Mouse (Mus musculus): ENCODE measurements around the gene Mrpl48. TPM values are rescaled to one million over a fixed set of nuclear protein-coding genes. Genes with fewer than 3 reads are reported as not detected.
A peak's percentile ranks its signal among the peaks of the same experiment; 100 is the strongest.

Mrpl48 gene
- polyA plus RNA-seq, 1 experiment, result 27.5 TPM

GRCm38 (mm10) chr7:100589816-100590215, 18.3 kb downstream of the Mrpl48 start:
- H3K27ac ChIP-seq (ENCODE audit: insufficient read depth, low read depth, low read length), result no peak overlapping the region
- TF ChIP-seq POLR2A (IDR thresholded peaks at IDR 0.05; ENCODE audit: low read depth, low read length) (no peak), CTCF (conservative IDR thresholded peaks at IDR 0.05; ENCODE audit: insufficient read depth, insufficient read length, low read depth, low read length) (no peak)
- DNase-seq, result no peak
- no peaks in the 10 kb centered on the region for H3K27me3 ChIP-seq (replicated peaks; ENCODE audit: control insufficient read depth, insufficient read depth, low read length)
- H3K4me1 ChIP-seq (ENCODE audit: control insufficient read depth, insufficient read depth, low read length), result no peaks in the 10 kb centered on the region; the same call in 1 of the 2 replicates
- H3K4me3 ChIP-seq (ENCODE audit: insufficient read depth, low read depth, low read length), result no peak overlapping the region
- H3K36me3 ChIP-seq (ENCODE audit: control insufficient read depth, insufficient read depth, low read length), result no peaks in the 10 kb centered on the region
- WGBS, result 8% methylated on average over 1 of the region's 1 CpGs

GRCm38 (mm10) chr7:100582727-100583236, 25.3 kb downstream of the Mrpl48 start:
- Histone ChIP-seq H3K4me3 (ENCODE audit: insufficient read depth, low read depth, low read length) (peak overlapping the region; percentile 89), H3K36me3 (ENCODE audit: control insufficient read depth, insufficient read depth, low read length) (no peaks in the 10 kb centered on the region), H3K27me3 (replicated peaks; ENCODE audit: control insufficient read depth, insufficient read depth, low read length) (no peaks in the 10 kb centered on the region), H3K4me1 (ENCODE audit: control insufficient read depth, insufficient read depth, low read length) (peaks cover 3% of the 10 kb centered on the region; the same call in 1 of the 2 replicates), H3K27ac (ENCODE audit: insufficient read depth, low read depth, low read length) (peak overlapping the region; percentile 99)
- under 1% methylated on average over 31 of the region's 31 CpGs for WGBS
- TF ChIP-seq CTCF (conservative IDR thresholded peaks at IDR 0.05; ENCODE audit: insufficient read depth, insufficient read length, low read depth, low read length) (no peak), POLR2A (IDR thresholded peaks at IDR 0.05; ENCODE audit: low read depth, low read length) (no peak)
- DNase-seq, result peak; percentile 95

GRCm38 (mm10) chr7:100582235-100582634, 25.9 kb downstream of the Mrpl48 start:
- WGBS, result 31% methylated on average over 7 of the region's 7 CpGs
- Histone ChIP-seq H3K4me3 (ENCODE audit: insufficient read depth, low read depth, low read length) (peak overlapping the region; percentile 15; the same call in 1 of the 2 replicates), H3K27ac (ENCODE audit: insufficient read depth, low read depth, low read length) (no peak overlapping the region), H3K4me1 (ENCODE audit: control insufficient read depth, insufficient read depth, low read length) (peaks cover 3% of the 10 kb centered on the region; the same call in 1 of the 2 replicates), H3K27me3 (replicated peaks; ENCODE audit: control insufficient read depth, insufficient read depth, low read length) (no peaks in the 10 kb centered on the region), H3K36me3 (ENCODE audit: control insufficient read depth, insufficient read depth, low read length) (no peaks in the 10 kb centered on the region)
- TF ChIP-seq CTCF (conservative IDR thresholded peaks at IDR 0.05; ENCODE audit: insufficient read depth, insufficient read length, low read depth, low read length) (no peak), POLR2A (IDR thresholded peaks at IDR 0.05; ENCODE audit: low read depth, low read length) (no peak)
- no peak for DNase-seq

- H3K27ac ChIP-seq (ENCODE audit: insufficient read depth, low read depth, low read length), result no peak overlapping the region
- 0 out of 2 replicates have a peak, but pooled peaks cover 2% of the 10 kb centered on the region for H3K36me3 ChIP-seq (ENCODE audit: control insufficient read depth, insufficient read depth, low read length)
- H3K4me1 ChIP-seq (ENCODE audit: control insufficient read depth, insufficient read depth, low read length), result peaks cover 3% of the 10 kb centered on the region; the same call in 1 of the 2 replicates
- no peaks in the 10 kb centered on the region for H3K27me3 ChIP-seq (replicated peaks; ENCODE audit: control insufficient read depth, insufficient read depth, low read length)
- H3K4me3 ChIP-seq (ENCODE audit: insufficient read depth, low read depth, low read length), result no peak overlapping the region
- 78% methylated on average over 2 of the region's 2 CpGs for WGBS
- TF ChIP-seq POLR2A (IDR thresholded peaks at IDR 0.05; ENCODE audit: low read depth, low read length) (no peak), CTCF (conservative IDR thresholded peaks at IDR 0.05; ENCODE audit: insufficient read depth, insufficient read length, low read depth, low read length) (no peak)
- DNase-seq, result no peak
Observed at GRCm38 (mm10) chr7:100578794-100579193, 29.3 kb downstream of the Mrpl48 start.

GRCm38 (mm10) chr7:100572704-100573103, 35.4 kb downstream of the Mrpl48 start:
- H3K36me3 ChIP-seq (ENCODE audit: control insufficient read depth, insufficient read depth, low read length), result peaks cover 2% of the 10 kb centered on the region; the same call in 1 of the 2 replicates
- WGBS, result 79% methylated on average over 4 of the region's 4 CpGs
- H3K4me3 ChIP-seq (ENCODE audit: insufficient read depth, low read depth, low read length), result no peak overlapping the region
- H3K4me1 ChIP-seq (ENCODE audit: control insufficient read depth, insufficient read depth, low read length), result no peaks in the 10 kb centered on the region
- no peaks in the 10 kb centered on the region for H3K27me3 ChIP-seq (replicated peaks; ENCODE audit: control insufficient read depth, insufficient read depth, low read length)
- TF ChIP-seq POLR2A (IDR thresholded peaks at IDR 0.05; ENCODE audit: low read depth, low read length) (no peak), CTCF (conservative IDR thresholded peaks at IDR 0.05; ENCODE audit: insufficient read depth, insufficient read length, low read depth, low read length) (no peak)
- H3K27ac ChIP-seq (ENCODE audit: insufficient read depth, low read depth, low read length), result no peak overlapping the region
- DNase-seq, result no peak

- Histone ChIP-seq H3K4me3 (ENCODE audit: insufficient read depth, low read depth, low read length) (no peak overlapping the region), H3K27ac (ENCODE audit: insufficient read depth, low read depth, low read length) (no peak overlapping the region), H3K4me1 (ENCODE audit: control insufficient read depth, insufficient read depth, low read length) (no peaks in the 10 kb centered on the region), H3K27me3 (replicated peaks; ENCODE audit: control insufficient read depth, insufficient read depth, low read length) (no peaks in the 10 kb centered on the region), H3K36me3 (ENCODE audit: control insufficient read depth, insufficient read depth, low read length) (peaks cover 2% of the 10 kb centered on the region; the same call in 1 of the 2 replicates)
- no peak for TF ChIP-seq POLR2A (IDR thresholded peaks at IDR 0.05; ENCODE audit: low read depth, low read length)
- TF ChIP-seq CTCF (conservative IDR thresholded peaks at IDR 0.05; ENCODE audit: insufficient read depth, insufficient read length, low read depth, low read length), result no peak
- 85% methylated on average over 4 of the region's 4 CpGs for WGBS
- no peak for DNase-seq
Observed at GRCm38 (mm10) chr7:100572061-100572460, 36.0 kb downstream of the Mrpl48 start.

- Histone ChIP-seq H3K36me3 (ENCODE audit: control insufficient read depth, insufficient read depth, low read length) (peaks cover 2% of the 10 kb centered on the region; the same call in 1 of the 2 replicates), H3K27ac (ENCODE audit: insufficient read depth, low read depth, low read length) (no peak overlapping the region), H3K27me3 (replicated peaks; ENCODE audit: control insufficient read depth, insufficient read depth, low read length) (no peaks in the 10 kb centered on the region), H3K4me1 (ENCODE audit: control insufficient read depth, insufficient read depth, low read length) (no peaks in the 10 kb centered on the region), H3K4me3 (ENCODE audit: insufficient read depth, low read depth, low read length) (no peak overlapping the region)
- 79% methylated on average over 3 of the region's 3 CpGs for WGBS
- no peak for TF ChIP-seq CTCF (conservative IDR thresholded peaks at IDR 0.05; ENCODE audit: insufficient read depth, insufficient read length, low read depth, low read length)
- TF ChIP-seq POLR2A (IDR thresholded peaks at IDR 0.05; ENCODE audit: low read depth, low read length), result no peak
- no peak for DNase-seq
Observed at GRCm38 (mm10) chr7:100570930-100571715, 37.0 kb downstream of the Mrpl48 start.

All from kidney, adult 2 months (tissue).